Mouse (Mus musculus): Measurements from ENCODE around the gene Dlk1. TPM values are rescaled to one million over a fixed set of nuclear protein-coding genes. Genes with fewer than 3 reads are reported as not detected.

Gene Dlk1
- polyA plus RNA-seq, 1 experiment from 2014 or later = 272 TPM

DNA sequence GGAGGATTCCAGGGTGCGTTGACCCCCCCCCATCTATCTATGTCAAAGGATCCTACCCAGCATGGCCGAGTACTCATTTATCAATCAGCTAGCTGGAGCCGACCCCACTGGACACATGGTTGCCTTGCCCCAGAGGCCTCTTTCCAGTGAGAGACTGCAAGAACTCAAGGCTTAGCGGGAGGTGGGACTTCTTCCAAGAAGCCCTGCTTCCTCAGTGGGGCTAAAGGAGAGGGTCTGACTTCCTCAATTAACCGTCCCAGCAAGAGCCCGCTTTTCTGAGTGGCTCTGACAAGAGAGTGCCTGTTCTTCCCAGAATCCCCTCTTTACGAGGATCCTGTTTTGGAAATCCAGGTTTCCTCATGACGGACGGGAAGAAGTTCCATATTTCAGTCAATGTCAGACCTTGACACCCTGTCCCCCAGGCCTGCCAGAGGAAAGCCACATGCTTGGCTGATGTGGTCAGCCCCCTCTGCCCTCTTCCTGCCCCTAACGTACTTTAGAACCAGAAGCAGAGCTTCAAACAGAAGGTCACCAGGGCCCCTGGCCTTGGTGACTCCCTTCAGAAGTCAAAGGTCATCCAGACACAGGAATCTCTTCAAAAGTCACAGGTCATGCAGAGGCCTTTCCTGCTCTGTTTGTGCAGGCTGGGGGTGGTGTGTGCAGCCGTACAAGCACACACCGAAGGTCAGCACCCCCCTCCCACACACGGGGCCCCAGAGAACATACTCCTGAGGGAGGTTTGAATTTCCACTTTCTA lies 59.7 kb downstream of the Dlk1 start:
- Histone ChIP-seq H3K9me3 (no peaks in the 10 kb centered on the region), H3K4me1 (peaks cover 47% of the 10 kb centered on the region), H3K9ac (no peak overlapping the region), H3K27me3 (peaks cover 20% of the 10 kb centered on the region), H3K4me2 (no peak overlapping the region), H3K36me3 (no peaks in the 10 kb centered on the region), H3K27ac (no peak overlapping the region), H3K4me3 (no peak overlapping the region)
- ATAC-seq (ENCODE audit: insufficient number of reproducible peaks, insufficient read depth, low FRiP score, low TSS enrichment, low read depth) = no peak
- 38% methylated on average over 13 of the region's 13 CpGs for WGBS

Other genes starting within 250 kb of the Dlk1 start
- gene Rtl1, start 147.5 kb downstream of the Dlk1 start, polyA plus RNA-seq (2015; fragmentation: Nextera tagmentation; extraction: Ambion mirVana) = 1.8 TPM in 2 replicates